8 mouse cellular contexts compared by ENCODE assay signal in genomic region chr17:33955555-33956214, GRCm38 (mm10). TPM values are rescaled to one million over a fixed set of nuclear protein-coding genes. Genes with fewer than 3 reads are reported as not detected.
DNase-seq lines count a peak whose midpoint lies in the region; ATAC-seq lines count a peak whose summit lies in the region.

Vps52 (plus strand) TSS chr17:33955812.
Rps18 (minus strand) TSS chr17:33956001.

- DNase-seq in adipocyte (ENCODE audit: low spot score): peak; percentile 97
- DNase-seq in embryo, embryonic 10 days (ENCODE audit: low spot score): peak; percentile 96
- DNase-seq in gastrocnemius, postnatal 10 days: peak; percentile 89
- DNase-seq in induced T-regulatory cell, adult 2 months (ENCODE audit: low read depth): peak; percentile 98
- DNase-seq in left cerebral cortex, adult 9 months (ENCODE audit: low spot score in 2 of 2): peak; percentile 97 to 99
- DNase-seq in right cerebral cortex, postnatal 14 days: peak; percentile 87
- DNase-seq in urinary bladder, postnatal 36 days (ENCODE audit: low spot score in 2 of 2): peak; percentile 94 to 96

- ATAC-seq in megakaryocyte progenitor cell, adult 5-6 weeks (replicated peaks; ENCODE audit: poor library complexity): peak; percentile 68

RNA-seq across cellular contexts. Expression of gene Vps52, which starts in this region (rescaled TPM):
- 10 to 100 TPM; 30.3 to 33.2 TPM for total RNA-seq in gastrocnemius, postnatal 10 days (2021)
- total RNA-seq in megakaryocyte progenitor cell, adult 5-6 weeks (2015): 16.6 and 19.1 TPM in 2 replicates
- 13.7 and 15.7 TPM in 2 replicates for total RNA-seq in megakaryocyte progenitor cell, adult 5-6 weeks (2017)

RNA-seq across cellular contexts. Expression of gene Rps18, which starts in this region (rescaled TPM):
- 100 to 1,000 TPM; 649 to 675 TPM for total RNA-seq in gastrocnemius, postnatal 10 days (2021)
- total RNA-seq in megakaryocyte progenitor cell, adult 5-6 weeks (2015): 3,964 and 4,103 TPM in 2 replicates
- 1,202 and 1,622 TPM in 2 replicates for total RNA-seq in megakaryocyte progenitor cell, adult 5-6 weeks (2017)

Comparison
In these comparisons a context has a peak if more than half of its experiments do, and no peak if none do; other contexts are left out.
1. Peak in every context shown above with its lines: DNase-seq and ATAC-seq.